Mouse (Mus musculus): Measurements from ENCODE around the gene Kirrel3.

Gene Kirrel3

DNA sequence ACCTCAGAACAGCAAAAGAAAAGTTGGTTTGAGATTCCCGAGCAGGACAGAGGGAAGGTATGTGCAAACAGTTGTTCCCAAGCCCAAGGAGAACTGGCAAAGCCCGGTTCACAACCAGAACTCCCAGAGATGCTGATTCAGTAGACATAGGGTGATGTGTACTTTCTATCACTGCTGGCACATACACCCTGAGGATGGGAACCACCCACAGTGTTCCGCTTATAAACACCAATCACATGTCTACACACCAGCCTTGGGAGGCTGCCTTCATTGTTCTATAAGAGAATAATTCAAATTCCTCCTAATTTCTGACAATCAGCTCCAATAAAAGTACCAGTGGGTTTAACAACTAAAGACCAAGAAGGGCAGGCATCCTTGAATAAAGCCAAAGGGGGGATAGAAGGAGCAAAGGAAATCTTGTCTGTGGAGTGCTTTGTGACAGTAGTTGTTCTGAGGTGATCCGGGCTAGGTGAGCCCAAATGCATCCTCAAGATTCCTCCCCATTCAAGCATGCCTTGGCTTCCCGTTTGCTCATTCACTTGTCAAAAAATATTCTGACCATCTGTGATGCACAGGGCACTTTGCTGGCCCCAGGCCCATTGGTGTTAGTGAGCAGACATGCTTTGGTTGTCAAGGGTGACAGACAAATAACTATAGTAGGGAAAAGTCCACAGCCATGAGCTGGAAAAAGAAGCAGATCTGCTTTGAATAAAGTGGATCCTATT, 266.5 kb downstream of the Kirrel3 start:
- CTCF ChIA-PET: interaction anchor here (0.6 kb wide), 1 partner anchor 684 kb away, joined by 3 read pairs; no protein-coding TSS in a partner anchor

DNA sequence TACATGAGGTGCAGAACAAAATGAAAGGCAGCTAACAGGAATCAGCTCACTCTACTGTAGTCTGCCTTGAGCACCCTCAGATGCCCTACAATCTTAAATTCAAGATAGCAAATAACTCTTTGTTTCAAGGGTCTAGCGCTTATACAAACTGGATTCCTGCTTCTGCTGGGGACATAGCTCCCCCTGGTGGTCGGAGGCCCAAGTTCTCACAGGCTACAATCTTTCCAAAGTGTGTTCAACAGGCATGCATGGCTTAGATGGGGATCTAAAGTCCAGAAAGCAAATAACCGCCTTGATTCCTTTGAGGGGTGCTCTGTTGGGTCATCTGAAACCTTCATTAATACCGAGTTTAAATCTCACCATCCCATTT, 267.1 kb downstream of the Kirrel3 start:
- CTCF ChIA-PET: interaction anchor here (0.6 kb wide), 1 partner anchor 684 kb away, joined by 3 read pairs; no protein-coding TSS in a partner anchor

DNA sequence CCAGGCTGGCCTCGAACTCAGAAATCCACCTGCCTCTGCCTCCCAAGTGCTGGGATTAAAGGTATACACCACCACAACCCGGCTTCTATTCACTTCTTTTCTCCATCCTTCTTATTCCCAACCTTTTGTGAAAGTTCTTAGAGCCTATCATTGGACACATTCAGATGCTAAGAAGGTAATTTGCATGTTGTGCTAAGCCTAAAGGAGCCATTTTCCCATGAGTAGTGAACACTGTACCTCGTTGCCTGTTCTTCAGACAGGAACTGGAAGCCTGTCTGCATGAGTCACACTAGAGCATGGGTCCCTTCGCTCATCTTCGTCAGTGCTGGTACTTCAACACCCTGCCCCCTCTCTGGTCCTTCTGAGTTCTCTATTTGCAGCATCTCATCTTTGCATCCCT, 268.2 kb downstream of the Kirrel3 start:
- CTCF ChIA-PET: no interaction called here

DNA sequence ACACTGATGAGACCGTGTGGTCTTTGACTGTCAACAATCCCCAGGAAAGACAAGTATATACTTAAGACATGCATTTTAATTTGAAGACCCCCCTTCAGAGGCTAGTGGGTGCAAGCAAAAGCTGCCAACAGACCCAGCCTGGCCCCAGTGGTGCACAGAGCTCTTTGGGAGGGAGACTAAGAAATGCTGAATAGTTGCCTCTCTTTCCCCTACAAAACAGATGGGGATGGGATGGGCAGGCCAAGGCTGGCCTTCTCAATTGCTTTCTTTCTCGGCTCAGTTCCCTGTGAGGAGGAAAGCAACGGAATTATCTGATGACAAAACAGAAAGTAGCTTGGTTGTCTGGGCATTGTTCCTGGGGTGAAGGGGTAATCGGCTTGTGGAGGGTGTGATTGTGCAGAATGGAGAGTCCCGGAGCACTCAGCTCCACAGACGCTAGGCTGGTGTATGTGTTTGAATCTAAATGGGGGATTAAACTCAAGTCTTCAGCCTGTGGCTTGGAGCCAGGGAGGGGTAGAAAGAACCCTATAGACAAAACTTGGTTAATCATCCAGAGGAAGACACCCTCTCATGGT, 268.9 kb downstream of the Kirrel3 start:
- CTCF ChIA-PET: no interaction called here

DNA sequence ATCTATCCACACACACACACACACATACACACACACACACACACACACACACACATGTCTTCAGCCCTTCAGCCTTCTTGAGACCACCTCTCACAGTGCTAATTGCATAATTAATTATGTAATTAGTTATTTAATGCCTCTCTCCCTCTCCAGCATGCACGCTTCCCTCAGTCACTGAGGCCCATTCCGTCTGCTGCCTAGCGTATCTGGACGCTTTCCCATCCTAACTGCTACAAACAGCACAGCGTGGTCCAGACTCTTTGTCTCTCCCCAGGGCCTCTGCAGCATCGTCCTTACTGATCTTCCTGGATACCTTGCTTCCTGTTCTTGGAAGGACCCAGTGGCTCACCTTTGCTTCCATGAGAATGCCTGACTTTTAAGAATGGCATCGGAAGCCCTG, 270.4 kb downstream of the Kirrel3 start:
- CTCF ChIA-PET: no interaction called here

DNA sequence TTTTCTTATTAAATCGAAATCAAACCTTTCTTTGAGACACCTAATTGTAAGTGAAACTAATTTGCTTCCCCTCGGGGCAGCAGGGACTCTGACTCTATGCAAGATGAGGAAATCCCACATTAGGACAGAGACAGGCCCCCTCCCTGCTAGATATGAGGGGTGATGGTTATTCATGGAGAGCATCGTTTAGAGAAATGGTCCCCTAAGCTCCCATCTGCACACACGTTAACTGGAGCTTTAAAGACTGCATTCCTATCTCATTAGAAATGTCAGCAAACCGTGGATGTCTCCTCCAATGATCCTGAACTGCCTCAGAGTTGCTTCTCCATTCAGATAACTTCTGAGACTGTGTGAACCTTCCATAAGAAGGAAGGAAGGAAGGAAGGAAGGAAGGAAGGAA, 273.2 kb downstream of the Kirrel3 start:
- CTCF ChIA-PET: no interaction called here

DNA sequence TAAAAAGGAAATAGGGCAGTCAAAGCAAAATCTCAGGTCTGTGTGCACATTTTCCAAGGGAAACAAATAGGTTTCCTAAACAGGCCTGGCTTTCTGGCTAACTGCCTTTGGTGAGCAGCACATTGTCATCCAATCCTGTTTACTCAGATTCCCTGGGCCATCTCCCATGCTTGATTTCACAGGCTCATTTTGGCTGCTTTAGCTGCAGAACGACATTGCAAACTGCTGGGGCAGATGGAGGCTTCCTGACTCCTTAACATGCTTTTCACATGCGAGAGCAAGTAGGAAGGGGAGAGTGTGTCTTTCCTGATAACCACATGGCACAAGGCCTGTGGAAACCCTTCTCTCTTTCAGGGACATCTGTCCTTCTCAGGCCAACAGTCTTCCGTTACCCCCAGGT, 274.8 kb downstream of the Kirrel3 start:
- CTCF ChIA-PET: no interaction called here

DNA sequence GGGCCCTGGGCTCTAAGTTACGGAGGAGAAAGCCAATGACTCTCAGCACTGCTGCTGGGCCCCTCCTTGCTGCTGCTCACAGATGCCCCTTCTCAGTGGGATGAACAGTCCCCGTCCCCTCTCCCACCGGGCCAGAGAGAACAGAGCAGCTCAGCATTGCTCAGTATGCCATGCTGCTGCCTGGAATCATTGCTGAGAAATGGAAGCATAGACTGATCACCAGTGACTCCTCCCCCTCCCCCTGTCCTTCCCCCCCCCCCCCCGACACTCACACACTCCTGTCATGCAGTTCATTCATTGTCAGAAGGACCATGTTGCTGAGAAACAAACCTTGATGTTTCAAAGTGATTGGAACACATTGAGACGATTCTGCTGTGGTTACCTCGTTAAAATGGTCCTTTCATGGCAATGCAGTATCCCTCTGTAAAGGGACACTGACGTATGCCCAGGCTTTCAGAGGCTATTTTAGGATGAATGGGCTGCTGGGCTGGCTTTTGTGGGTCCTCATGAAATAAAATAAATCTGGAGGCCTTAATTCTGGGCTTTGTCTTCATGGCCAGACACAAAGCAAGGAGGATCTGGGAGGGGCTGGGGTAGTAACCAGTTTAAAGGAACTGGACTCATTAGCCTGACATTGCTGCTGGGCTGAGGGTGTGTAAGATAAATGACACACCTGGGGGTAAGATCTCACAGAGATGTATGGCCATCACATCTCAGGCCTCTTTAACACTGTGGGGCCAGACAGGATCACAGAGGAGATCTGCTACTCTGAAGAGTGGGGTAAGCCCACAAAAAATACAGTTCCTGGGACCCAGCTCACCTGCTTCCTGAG, 281.3 kb downstream of the Kirrel3 start:
- CTCF ChIA-PET: no interaction called here

DNA sequence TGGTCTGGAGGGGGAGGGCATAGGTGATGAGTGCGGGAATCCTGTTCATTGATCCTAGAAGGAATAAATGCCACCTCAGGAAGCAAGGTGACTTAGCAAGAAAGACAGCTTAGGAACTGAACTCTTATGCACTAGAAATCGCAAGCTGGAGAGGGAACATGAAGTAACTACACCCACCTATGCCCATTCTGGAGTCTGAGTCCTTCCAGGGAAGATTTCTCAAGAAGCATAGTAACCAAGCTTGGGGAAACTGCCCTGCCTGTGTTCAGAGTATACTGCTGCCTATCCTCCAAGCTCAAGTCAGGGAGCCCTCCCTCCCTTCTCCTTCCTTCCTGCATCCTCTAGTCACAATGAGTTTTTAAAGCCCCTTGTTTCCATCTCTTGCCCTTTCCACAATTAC, 283.3 kb downstream of the Kirrel3 start:
- CTCF ChIA-PET: no interaction called here

DNA sequence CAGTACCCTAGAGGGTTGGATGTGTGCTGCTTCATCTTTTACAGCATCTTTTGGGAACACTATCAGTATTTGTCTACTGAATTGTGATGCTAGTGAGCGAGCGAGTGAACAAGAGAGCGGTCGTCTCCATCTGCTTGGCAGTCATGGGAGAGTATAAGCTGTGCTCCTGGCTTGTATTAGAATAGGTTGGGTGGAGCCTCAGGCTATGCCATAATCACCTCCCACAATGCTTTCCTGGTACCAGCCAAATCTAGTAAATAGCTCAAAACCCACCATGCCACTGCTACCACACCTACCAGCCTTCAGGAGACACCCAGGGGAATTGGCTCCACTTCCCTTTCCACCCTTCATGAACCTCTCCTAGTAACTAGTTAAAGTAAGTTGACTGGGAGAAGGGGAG, 285.3 kb downstream of the Kirrel3 start:
- CTCF ChIA-PET: interaction anchor here (0.5 kb wide), 1 partner anchor 1423 kb away, joined by 10 read pairs; no protein-coding TSS in a partner anchor

DNA sequence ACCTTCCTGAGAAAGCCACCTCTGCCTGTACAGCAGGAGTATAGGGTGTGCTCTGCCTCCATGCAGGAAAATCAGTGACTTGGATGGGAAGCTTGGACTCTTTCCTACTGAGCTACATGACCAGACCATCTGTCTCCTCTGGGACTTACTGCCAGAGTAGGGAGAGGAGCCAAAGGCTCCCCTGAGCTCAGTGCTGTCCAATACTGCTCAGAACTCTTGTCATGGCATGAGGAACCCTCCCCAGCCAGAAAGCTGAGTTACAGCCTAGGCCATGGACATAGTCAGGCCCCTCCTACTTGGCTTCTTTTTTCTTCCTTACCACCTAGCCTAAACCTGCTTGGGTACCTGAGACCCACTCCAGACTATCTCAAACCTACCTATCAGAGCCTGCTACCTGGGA, 285.7 kb downstream of the Kirrel3 start:
- CTCF ChIA-PET: no interaction called here

DNA sequence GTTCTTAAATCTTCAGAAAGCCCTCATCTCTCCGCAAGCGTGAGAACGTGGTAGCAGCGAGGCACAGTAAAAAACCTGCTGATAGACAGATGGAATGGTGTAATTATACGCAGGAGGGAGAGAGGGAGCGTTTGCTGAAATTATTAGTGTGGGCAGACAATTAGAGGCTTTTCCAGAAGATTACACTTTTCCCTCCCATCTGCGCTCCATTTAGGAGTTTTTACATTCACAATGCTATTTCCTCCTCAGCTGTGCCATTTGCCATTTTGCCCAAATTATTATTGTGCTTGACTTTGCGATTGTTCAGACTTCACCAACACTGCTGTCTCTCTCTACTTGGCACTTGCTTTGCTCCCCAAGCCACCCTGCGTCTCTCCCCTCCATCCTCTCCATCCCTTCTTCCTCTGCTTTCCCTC, 286.3 kb downstream of the Kirrel3 start:
- CTCF ChIA-PET: no interaction called here

DNA sequence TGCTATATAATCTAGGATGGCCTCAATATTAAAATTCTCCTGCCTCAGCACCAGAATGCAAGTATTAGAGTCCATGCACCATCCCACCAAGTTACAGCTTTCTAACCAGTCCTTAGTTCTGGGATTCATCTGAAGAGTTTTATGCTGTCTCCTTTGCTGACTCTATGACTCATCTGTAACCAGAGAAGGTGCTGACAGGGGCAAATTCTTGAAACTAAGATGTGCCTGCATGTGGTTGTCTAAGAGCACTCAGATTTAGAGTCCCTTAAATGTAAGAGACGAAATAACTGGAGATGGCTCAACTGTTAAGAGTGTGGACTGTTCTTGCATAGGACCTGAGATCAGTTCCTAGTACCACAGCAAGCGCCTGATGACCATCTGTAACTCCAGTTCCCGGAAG, 295.7 kb downstream of the Kirrel3 start:
- CTCF ChIA-PET: no interaction called here

DNA sequence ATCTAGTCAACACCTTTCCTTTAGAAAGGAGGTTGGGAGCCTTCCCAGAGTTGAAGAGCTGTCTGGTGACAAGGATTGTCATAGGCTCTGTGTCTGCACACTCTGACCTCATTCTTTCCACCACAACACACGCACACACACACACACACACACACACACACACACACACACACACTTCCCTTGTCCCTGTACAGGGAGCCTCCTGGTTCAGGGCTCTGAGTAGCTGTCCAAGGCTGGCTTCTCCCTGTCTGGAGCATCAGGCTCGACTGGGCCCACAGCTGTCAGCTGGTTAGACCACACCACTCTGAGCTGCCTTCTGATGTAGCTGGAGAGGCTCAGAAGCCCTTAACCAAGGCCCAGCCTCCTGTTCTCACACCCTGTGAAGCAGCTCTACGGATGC, 302.2 kb downstream of the Kirrel3 start:
- CTCF ChIA-PET: no interaction called here

DNA sequence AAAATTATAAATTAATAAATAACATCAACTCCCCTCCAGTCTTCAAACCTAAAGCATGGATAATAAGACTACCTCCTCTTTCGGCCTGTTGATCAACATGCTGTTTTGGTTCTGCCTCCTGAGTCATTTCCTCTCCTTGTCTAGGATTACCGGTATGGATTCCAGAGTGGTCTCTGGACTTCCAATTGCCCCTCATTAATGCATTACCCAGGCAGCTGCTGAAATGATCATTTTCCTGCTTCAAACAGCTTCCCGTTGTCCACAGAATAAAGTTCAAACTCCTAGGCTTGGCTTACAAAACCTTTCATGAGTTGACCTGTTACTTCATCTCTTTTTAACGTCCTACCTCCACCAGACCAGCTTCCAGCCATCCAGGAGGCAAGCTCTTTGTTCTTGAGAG, 309.5 kb downstream of the Kirrel3 start:
- CTCF ChIA-PET: no interaction called here

DNA sequence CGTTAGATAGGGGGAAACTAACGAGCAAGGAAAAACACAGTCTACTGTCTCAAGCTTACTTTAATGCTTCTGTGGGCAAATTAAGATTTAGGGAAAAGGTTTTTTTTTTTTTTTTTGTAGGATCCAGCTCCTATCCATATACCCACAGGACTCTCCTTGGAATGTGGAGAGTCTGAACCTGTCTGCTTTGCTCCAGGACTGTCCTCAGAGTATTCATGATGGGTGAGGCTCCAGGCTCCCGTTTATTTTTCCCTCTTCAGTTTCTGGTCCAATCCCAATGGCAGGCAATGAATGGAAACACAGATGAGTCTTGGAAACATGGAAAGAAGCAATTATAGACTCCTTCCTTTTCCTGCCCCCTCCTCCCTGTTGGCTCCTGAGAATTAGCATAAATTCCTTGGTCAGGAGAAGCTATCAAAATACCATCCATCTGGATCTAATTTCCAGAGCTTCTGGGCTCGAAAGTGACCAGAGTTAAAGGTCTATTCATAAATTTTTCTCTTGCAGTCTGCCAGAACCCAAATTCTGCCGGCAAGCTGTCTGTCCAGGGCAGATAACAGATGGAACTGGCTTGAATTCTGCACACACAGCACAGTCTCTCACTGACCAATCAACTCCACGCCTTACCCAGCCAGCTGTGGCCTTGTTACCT, 312.1 kb downstream of the Kirrel3 start:
- CTCF ChIA-PET: no interaction called here

DNA sequence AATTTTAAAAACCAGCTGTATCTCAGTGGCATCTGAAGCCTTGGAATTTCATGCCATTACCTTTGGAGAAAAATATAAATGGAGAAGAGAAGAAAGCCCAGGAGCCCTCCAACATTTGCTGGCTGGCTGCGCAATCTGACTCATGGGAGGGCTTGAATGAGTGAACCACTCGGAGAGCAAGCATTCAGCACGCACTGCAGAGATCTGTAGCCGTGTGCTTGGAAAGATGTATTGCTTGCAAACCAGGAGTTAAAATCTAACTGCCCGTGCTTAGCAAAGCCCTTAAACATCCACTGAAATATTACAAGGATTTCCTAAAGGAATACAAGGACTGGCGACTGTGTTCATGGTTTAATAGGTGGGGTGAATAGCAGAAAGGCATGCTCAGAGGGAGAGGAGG, 316.0 kb downstream of the Kirrel3 start:
- CTCF ChIA-PET: no interaction called here

DNA sequence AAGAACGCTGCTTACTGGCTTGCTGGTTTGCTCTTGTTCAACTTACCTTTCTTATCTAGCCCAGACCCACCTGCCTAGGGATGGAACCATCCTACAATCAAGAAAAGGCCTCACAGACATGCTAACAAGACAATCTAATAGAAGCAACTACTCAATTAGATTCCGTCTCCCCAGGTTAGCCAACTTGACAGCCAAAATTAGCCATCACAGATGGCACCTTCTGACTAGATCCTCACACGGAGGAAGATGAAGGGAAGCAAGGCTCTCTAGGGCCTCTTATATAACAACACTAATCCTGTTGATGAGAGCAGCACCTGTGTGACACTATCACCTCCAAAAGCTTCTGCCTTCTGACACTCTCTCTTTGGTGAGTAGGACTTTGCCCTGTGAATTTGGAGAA, 321.2 kb downstream of the Kirrel3 start:
- CTCF ChIA-PET: no interaction called here

DNA sequence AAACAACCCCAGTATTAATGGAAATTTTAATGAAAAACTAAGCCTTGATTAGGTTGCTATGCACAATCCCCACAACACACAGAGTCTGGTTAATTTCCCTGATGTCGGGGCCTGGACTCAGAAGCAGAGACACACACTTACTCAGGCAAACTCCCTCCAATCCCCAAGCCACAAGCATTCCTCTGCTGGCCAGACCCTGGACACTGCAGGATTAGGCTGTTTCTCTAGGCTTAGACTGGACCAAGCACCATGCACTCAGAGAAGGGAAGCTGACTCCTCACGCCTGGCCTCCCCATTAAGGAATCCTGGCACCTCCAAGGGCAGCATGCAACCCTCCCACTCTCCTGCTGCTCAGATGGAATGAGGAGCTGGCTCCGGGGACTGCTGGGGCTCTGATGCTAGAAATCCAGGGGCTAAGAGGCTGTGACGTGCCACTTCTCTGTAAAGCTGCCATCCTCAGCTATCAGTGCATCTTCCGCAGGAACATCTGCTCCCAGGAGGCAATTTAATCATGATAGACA, 324.4 kb downstream of the Kirrel3 start:
- CTCF ChIA-PET: no interaction called here

DNA sequence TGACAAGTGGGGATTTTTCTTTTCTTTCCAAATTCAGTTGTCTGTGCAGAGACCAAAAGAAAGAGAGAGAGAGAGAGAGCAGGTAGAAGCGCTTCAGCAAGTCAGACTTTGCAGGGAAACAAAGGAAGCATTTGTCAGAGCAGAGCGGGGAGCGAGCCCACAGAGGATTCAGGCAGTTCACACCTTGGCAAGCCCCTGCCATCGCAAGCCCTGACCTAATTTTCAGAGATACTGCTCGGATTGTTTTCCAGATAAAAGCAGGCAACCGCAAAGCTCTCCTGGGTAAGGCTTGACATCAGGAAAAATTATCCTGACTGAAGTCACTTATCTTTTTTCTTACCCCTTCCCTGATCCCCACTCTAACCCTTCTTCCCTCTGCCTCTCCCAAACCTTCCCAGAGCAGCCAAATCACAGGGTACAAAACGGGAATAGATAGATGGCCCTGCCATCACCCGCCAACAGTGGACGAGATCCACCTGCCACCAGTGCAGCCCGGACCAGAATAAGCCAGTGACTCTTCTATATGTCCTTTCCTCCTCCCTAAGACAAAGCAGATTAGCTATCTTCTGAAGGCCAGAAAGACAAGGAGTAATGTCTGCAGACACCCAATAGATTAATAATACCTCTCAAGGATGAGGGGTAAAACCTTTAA, 332.8 kb downstream of the Kirrel3 start:
- CTCF ChIA-PET: no interaction called here

DNA sequence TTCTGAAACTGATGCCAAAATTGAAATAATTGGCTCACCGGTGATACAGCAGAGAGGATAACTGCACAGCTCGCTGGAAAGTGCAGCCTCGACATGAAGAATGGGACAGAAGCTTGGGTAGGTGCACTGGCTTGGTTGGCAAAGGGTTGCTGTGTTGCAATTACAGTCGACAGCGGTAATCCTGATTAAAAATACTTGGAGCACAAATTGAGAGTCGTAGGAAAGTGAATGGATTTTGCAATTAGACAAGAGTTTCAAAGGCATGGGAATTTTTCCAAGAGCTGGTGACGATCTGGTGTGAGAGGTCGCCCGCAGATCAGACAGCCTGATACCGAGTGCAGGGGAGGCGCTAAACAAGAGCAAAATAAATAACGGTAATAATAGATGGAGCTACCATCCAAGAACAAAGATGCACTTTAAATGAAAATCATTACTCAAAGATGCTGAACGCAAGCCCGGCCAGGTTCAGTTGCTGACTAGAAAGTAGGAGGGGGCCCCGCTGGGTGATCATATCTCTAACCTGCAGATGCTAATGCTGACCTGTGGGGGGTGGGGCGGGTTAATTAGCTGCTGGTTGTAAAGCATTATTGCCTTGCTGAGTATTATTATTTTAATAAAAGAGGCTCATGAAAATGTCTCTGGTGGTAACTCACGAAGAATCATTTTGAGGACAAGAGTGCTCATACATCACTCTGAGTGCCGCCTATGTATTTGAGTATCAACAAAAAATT, 338.8 kb downstream of the Kirrel3 start:
- CTCF ChIA-PET: no interaction called here
